Mouse (Mus musculus) layer of hippocampus, adult 9-10 months (tissue): ENCODE data around the gene Rilp.
A peak's percentile ranks its signal among the peaks of the same experiment; 100 is the strongest.

ENCODE experiments used
- DNase-seq: peaks from one replicate; pipeline ENCODE4 v3.0.0; 2022; ENCODE audit warnings: low spot score

Gene Rilp

DNA sequence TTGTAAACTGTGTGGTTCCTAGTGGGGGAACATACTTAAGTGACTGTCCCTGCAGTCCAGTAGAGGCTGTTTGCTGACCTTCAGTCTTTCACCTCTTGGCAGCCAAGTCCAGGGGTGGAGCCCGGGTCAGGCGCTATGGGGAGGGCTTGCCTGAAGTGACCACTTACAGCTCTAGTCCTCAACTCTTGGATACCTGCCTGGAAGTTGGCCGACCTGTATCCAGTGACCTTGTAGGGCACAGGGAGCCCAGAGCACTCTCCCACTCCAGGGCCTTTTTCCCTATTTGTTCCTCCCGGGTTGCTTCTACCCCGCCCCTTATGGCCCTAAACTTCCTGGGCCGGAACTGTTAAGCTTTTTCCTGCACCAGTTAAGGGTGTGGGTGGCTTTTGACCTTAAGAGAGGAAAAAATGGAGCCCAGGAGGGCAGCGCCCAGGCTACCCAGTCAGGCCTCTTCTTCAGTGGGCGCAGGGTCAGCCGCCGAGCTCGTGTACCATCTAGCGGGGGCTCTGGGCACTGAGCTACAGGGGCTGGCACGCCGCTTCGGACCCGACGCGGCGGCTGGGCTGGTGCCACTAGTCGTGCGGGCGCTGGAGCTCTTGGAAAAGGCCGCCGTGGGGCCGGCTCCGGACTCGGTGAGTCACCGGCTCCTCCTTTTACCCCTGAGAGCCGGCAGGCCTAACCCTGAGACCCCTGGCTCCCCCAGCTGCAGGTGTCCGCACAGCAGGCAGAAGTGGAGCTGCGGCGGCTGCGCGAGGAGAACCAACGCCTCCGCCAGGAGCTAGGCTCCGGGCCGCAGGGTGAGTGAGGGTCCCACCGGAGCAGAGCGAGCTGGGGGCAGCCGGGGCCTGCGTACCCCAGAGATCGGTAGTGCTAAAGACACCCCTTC is at the start of gene Rilp:
TSS of gene Rilp (plus strand) at position 354 of the 886 bp plus-strand sequence.
- no peak for DNase-seq

- peak; percentile 93 for DNase-seq
Observed at GRCm38 (mm10) chr11:75460103-75460843, 49.6 kb upstream of the Rilp start.

- peak; percentile 98 for DNase-seq
Observed at GRCm38 (mm10) chr11:75460844-75461742, 48.8 kb upstream of the Rilp start, which contains the start of gene Tlcd2. Gene Tlcd2, plus strand, starts transcription at chr11:75461715.

DNA sequence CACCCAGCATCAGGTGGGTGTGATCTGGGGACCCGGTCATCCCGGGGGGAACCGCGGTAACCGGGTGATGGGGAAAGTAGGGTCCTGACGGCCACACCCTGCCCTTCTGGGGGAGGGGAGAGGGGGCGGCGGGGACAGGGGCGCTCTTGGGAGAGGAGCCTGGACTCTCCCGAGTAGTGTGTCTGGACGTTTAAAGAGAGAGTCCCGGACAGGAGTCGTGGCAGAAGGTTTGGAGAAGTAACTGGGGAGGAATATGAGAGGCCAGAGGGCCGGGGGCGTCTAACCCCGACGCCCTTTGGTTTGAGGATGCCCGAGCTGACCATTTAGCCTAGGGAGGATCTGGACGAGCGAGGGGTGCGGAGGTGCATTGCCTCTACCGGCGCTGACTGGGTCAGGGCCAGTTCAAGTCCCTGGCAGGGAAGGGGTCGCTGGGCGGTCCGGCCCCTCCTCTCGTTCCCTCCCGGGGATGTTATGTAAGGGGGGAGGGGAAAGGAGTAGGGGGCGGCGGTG is 48.1 kb upstream of the Rilp start:
- no peak for DNase-seq

DNA sequence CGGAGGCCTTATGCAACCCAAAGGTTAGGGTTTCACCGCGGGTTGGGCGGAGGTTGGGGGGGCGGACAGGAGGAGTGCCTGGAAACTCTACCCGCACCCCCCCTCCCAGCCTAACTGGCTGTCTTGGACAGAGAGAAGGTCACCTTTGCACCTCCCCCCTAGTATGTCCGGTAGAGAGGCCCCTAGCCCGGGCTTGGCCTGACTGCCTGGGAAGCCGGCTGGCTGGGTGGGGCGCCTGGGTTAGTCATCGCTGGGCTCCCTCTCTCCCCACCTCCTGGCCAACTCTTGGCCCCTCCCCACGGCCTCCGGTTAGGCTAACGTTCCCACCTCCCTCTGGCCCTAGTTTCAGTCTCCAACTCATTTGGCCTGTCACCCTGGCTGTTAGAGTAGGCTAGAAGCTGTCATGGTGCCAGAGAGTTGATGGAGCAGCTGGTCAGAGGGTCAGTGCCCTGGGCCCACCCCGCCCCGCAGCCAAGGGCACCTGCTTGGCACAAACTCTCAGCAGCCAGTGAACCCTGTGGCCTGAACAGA is 47.6 kb upstream of the Rilp start:
- DNase-seq: no peak

DNA sequence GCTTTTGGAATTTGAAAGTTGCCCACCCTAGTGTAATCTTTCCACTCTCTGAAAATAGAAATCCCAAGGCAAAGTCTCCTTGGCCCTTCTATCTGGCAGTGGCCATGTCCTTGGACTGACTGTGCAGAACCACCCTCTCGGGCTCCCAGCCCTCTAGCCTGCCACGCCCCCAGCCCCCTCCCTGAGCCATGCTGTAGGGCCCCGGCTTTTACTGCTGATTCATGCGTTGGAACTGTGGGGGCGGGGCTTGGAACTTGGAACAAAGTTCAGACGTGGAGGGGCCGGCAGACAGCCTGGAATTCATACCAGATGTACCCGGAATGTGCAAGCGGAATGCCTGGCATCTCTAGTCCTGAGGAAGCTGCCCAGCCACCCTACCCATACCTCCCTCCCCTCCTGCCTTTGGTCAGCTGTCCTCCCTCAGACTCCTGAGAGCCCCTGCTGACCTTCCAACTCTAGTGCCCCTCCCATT is 47.0 kb upstream of the Rilp start:
- DNase-seq: no peak

DNA sequence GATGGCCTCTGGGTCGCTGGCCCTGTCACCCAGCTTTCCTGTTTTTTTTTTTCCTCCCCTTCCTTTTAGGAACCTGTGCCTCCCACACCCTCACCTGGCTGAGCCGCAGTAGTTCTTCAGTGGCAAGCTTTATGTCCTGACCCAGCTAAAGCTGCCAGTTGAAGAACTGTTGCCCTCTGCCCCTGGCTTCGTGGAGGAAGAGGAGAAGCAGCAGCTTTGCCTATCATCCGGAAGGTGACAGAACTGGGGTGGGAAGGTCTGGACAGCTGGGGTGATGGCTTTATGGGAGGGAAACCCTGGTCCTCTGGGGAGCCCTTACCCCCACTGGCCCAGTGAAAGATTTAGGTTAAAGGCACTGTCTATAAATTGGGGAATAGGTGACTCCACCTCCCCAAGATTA is 46.3 kb upstream of the Rilp start:
- DNase-seq: no peak

- no peak for DNase-seq
Observed at GRCm38 (mm10) chr11:75464417-75464816, 45.5 kb upstream of the Rilp start.

DNA sequence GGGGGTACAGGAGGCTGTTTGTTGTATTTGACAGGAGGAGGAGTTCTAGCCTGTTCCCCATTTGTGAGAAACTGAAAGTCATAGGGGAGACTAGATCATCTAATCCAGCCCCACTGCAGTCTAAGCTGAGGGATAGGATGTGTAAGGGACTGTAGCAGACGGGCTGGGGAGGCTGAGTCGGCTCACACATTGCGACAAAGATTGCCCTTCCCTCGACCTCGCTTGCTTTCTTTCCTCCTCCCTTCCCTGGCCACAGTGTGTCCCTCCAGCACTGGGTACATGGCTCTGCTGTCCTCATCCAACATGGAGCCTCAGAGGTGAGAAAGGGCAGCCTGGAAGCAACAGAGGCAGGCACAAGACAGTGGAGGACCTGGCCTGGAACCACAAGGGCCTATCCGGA is 44.8 kb upstream of the Rilp start:
- no peak for DNase-seq

- DNase-seq: no peak
Observed at GRCm38 (mm10) chr11:75466731-75467505, 43.0 kb upstream of the Rilp start.

- DNase-seq: no peak
Observed at GRCm38 (mm10) chr11:75467512-75468215, 42.2 kb upstream of the Rilp start.

- DNase-seq: no peak
Observed at GRCm38 (mm10) chr11:75468410-75468809, 41.5 kb upstream of the Rilp start.

GRCm38 (mm10) chr11:75469261-75469660 is 40.6 kb upstream of the Rilp start:
- DNase-seq: no peak

- DNase-seq: no peak
Observed at GRCm38 (mm10) chr11:75470675-75471074, 39.2 kb upstream of the Rilp start.

- no peak for DNase-seq
Observed at GRCm38 (mm10) chr11:75472469-75473081, 37.3 kb upstream of the Rilp start.

GRCm38 (mm10) chr11:75473376-75473775 is 36.5 kb upstream of the Rilp start:
- DNase-seq: no peak

DNA sequence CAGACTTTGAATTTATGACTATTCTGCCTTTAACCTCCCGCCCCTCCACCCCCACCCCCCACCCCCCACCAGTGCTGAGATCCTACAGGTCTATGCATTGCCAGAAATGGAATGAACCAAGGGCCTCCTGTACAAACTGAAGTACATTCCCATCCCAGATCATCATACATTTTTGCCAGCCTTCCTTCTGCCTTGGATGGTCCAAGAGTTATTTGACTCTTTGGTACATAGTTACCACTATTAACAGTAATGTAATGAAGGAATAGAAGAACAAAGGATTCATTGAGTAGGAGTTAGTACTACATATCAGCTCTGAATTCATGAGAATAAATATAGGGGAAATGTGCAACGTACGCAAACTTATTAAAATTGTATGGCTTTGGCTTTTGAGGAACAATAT is 23.7 kb upstream of the Rilp start:
- no peak for DNase-seq

DNA sequence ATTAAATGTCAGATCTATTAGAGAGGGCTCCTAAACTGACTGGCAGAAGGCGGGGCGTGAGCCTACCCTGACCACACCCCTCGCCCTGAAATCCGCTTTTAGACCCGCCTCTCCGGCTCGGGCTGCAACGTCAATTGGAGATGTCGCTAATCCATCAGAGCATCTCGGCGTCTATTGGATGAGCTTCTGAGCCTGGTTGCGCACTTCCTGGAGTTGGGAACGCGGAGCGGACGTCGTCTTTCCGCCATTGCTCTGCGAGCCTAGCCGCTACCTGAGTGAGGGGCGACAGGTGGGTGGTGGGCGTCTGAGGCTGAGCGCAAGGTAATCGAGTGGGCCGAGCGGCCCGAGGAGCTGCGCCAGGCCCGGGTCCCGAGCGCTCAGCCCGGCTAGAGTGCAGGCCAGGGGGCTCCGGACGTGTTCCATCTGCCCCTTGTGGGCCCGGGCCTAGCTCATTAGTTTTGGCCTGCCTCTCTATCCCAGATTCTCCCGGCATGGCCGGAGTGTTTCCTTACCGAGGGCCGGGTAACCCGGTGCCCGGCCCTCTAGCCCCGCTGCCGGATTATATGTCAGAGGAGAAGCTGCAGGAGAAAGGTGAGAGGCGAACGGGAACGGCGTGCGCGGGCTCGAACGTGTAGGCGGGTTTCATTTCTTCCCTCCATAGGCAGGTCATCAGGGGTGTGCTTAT is 23.2 kb upstream of the Rilp start, which contains the start of gene Prpf8:
TSS of gene Prpf8 (plus strand) at position 216 of the 685 bp plus-strand sequence.
- peak; percentile 99 for DNase-seq

GRCm38 (mm10) chr11:75487496-75487895 is 22.4 kb upstream of the Rilp start:
- DNase-seq: no peak
